Mouse (Mus musculus) kidney, embryonic 16.5 days (tissue): Measurements from ENCODE around the gene Bub1b. TPM values are rescaled to one million over a fixed set of nuclear protein-coding genes. Genes with fewer than 3 reads are reported as not detected.

Experiments
- ATAC-seq: fragments of 200-750 bp; cut with Nextera tagmentation; 2 replicates; pipeline ENCODE4 v1.8.0; 2017; ENCODE audit warnings: moderate TSS enrichment; ENCODE audit not compliant: low FRiP score, low TSS enrichment
- H3K27ac ChIP-seq: fragments of 300-500 bp; sonication (generic); 2 replicates; pipeline ENCODE4 v1.5.1; 2014; ENCODE audit warnings: low read length
- H3K27me3 ChIP-seq: fragments of 300-500 bp; sonication (generic); 2 replicates; pipeline ENCODE4 v1.6.1; 2014; ENCODE audit warnings: low read length, control low read depth, mixed read lengths; ENCODE audit not compliant: insufficient read depth
- H3K36me3 ChIP-seq: fragments of 300-500 bp; sonication (generic); 2 replicates; pipeline ENCODE4 v1.6.1; 2014; ENCODE audit warnings: low read length, control low read depth, mixed read lengths; ENCODE audit not compliant: insufficient read depth
- H3K4me1 ChIP-seq: fragments of 300-500 bp; sonication (generic); 2 replicates; pipeline ENCODE4 v1.6.1; 2014; ENCODE audit warnings: low read length, control low read depth, mixed read lengths; ENCODE audit not compliant: insufficient read depth
- H3K4me2 ChIP-seq: fragments of 300-500 bp; sonication (generic); replicated peaks from 2 replicates; pipeline ENCODE4 v1.6.1; 2014; ENCODE audit warnings: low read depth, low read length
- H3K4me3 ChIP-seq: fragments of 300-500 bp; sonication (generic); 2 replicates; pipeline ENCODE4 v1.5.1; 2014; ENCODE audit warnings: mild to moderate bottlenecking, low read length
- H3K9ac ChIP-seq: fragments of 300-500 bp; sonication (generic); replicated peaks from 2 replicates; pipeline ENCODE4 v1.6.1; 2014; ENCODE audit warnings: low read length
- H3K9me3 ChIP-seq: fragments of 300-500 bp; sonication (generic); 2 replicates; pipeline ENCODE4 v1.6.1; 2016; ENCODE audit warnings: low read length, control low read depth
- WGBS: fragments of 180-500 bp; shearing (Covaris S2); extraction: QIAGEN DNeasy Blood & Tissue Kit; methylation state at CpG from one replicate; pipeline ENCODE4 v1.1.7; 2014; 5-methylcytosine and 5-hydroxymethylcytosine counted together
- polyA plus RNA-seq: library from polyadenylated mRNA; unstranded; fragments of >200 nt; fragmentation: Nextera tagmentation; extraction: Ambion mirVana; gene quantifications from 2 replicates; pipeline ENCODE4 v1.2.1, GENCODE M21; 2015

Bub1b gene
- polyA plus RNA-seq, 1 experiment from 2014 or later = 102 TPM

- ATAC-seq = no peak
- H3K27me3 ChIP-seq = peaks cover 68% of the 10 kb centered on the region
Measured at GRCm38 (mm10) chr2:118673686-118674465, 75.9 kb downstream of the Bub1b start.

GRCm38 (mm10) chr2:118674500-118674899 lies 76.5 kb downstream of the Bub1b start:
- Histone ChIP-seq H3K9ac (no peak overlapping the region), H3K9me3 (no peaks in the 10 kb centered on the region), H3K36me3 (no peaks in the 10 kb centered on the region), H3K27me3 (peaks cover 70% of the 10 kb centered on the region), H3K4me2 (no peak overlapping the region), H3K4me3 (no peak overlapping the region), H3K4me1 (peaks cover 6% of the 10 kb centered on the region), H3K27ac (no peak overlapping the region)
- no peak for ATAC-seq
- 9% methylated on average over 7 of the region's 7 CpGs for WGBS

More at GRCm38 (mm10) chr2:118673686-118674465, 75.9 kb downstream of the Bub1b start:
- Histone ChIP-seq H3K9me3 (no peaks in the 10 kb centered on the region), H3K9ac (no peak overlapping the region), H3K36me3 (no peaks in the 10 kb centered on the region), H3K27ac (no peak overlapping the region), H3K4me3 (no peak overlapping the region), H3K4me2 (no peak overlapping the region), H3K4me1 (peaks cover 9% of the 10 kb centered on the region)
- 21% methylated on average over 15 of the region's 15 CpGs for WGBS

GRCm38 (mm10) chr2:118676839-118677741 lies 79.1 kb downstream of the Bub1b start:
- Histone ChIP-seq H3K27ac (no peak overlapping the region), H3K9ac (peak overlapping the region; percentile 66), H3K4me3 (peak overlapping the region; percentile 61), H3K4me1 (peaks cover 6% of the 10 kb centered on the region), H3K9me3 (no peaks in the 10 kb centered on the region), H3K4me2 (peak overlapping the region; percentile 94), H3K27me3 (peaks cover 76% of the 10 kb centered on the region), H3K36me3 (no peaks in the 10 kb centered on the region)
- WGBS = under 1% methylated on average over 84 of the region's 89 CpGs
- peak; percentile 68 for ATAC-seq

DNA sequence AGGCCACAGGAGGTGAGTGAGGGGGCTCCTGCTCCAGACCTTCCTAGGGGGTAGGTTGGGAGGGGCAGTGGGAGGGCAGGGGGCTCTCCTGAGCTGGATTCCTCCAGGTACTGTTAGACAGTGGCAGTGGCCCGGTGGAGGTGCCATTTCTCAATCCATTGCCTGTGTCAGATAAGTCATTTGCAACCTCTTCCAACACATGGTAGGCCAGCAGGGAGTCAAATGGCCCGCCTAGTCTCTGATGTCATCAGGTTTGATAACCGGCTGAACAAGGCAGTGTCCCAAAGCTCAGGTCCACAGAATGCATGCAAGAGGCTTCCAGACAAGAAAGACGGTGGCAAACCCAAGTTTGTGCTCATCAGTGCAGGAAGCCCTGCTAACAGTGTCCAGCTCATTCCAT lies 79.8 kb downstream of the Bub1b start:
- 17% methylated on average over 4 of the region's 4 CpGs for WGBS
- Histone ChIP-seq H3K36me3 (no peaks in the 10 kb centered on the region), H3K4me2 (peak overlapping the region; percentile 94), H3K27me3 (peaks cover 68% of the 10 kb centered on the region), H3K9me3 (no peaks in the 10 kb centered on the region), H3K9ac (no peak overlapping the region; the same call in 1 of the 2 replicates), H3K27ac (no peak overlapping the region), H3K4me1 (peaks cover 6% of the 10 kb centered on the region), H3K4me3 (peak overlapping the region; percentile 61)
- ATAC-seq = 0 out of 2 replicates have a peak, but pooled peaks have one; percentile 10

DNA sequence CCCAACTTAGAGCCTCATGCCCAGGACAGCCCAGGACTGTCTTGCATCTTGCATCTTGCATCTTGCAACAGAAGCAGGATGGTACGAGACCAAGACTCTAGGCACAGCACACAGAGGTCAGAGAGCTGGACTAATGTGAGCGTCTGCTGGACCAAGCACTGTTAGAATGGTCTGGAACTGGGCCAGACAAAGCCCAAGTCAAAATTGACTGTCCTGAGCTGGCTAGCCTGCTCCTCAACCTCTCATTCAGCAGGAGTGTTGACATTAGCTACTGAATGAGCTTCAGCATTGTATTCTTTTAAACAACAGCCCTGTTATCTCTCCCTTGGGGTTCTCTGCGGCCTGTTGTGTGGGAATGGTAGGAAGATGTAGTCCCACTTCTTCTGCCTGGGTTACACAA lies 81.6 kb downstream of the Bub1b start:
- Histone ChIP-seq H3K9me3 (no peaks in the 10 kb centered on the region), H3K4me3 (no peak overlapping the region), H3K4me1 (peaks cover 6% of the 10 kb centered on the region), H3K36me3 (no peaks in the 10 kb centered on the region), H3K9ac (no peak overlapping the region), H3K4me2 (no peak overlapping the region), H3K27ac (no peak overlapping the region), H3K27me3 (peaks cover 51% of the 10 kb centered on the region)
- no peak for ATAC-seq
- 73% methylated on average over 3 of the region's 3 CpGs for WGBS

DNA sequence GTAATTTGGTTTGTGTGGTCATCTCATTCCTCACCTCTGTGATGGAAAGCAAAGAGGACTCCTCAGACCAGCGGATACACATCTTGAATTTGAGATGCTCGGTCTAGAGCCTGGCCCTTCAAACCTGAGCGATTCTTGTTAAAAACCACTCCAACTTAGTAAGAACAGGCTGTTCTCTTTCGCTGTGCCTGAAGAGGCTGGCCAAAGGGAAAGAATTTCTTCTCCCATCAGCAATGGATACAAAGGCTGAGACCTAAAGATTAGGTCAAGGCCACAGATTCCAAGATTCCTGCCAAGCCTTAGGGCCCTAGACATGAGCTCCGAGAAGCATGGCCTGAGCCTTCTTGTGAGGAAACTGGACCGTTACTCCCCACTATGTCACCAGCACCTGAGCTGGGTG lies 82.9 kb downstream of the Bub1b start:
- WGBS = 87% methylated on average over 6 of the region's 6 CpGs
- H3K9ac ChIP-seq = no peak overlapping the region
- H3K27ac ChIP-seq = no peak overlapping the region
- H3K4me3 ChIP-seq = no peak overlapping the region
- H3K36me3 ChIP-seq = no peaks in the 10 kb centered on the region
- H3K4me1 ChIP-seq = peaks cover 6% of the 10 kb centered on the region
- peaks cover 39% of the 10 kb centered on the region for H3K27me3 ChIP-seq
- H3K4me2 ChIP-seq = no peak overlapping the region
- H3K9me3 ChIP-seq = no peaks in the 10 kb centered on the region
- no peak for ATAC-seq

- no peaks in the 10 kb centered on the region for H3K9me3 ChIP-seq
- H3K9ac ChIP-seq = no peak overlapping the region
- no peak overlapping the region for H3K4me2 ChIP-seq
- no peaks in the 10 kb centered on the region for H3K36me3 ChIP-seq
- ATAC-seq = no peak
- no peak overlapping the region for H3K27ac ChIP-seq
- no peak overlapping the region for H3K4me3 ChIP-seq
- whole genome bisulfite sequencing = 45% methylated on average over 8 of the region's 8 CpGs
- H3K27me3 ChIP-seq = peaks cover 21% of the 10 kb centered on the region
- no peaks in the 10 kb centered on the region for H3K4me1 ChIP-seq
Measured at GRCm38 (mm10) chr2:118682544-118683260, 84.7 kb downstream of the Bub1b start.

GRCm38 (mm10) chr2:118685088-118685487 lies 87.1 kb downstream of the Bub1b start:
- 65% methylated on average over 4 of the region's 4 CpGs for WGBS
- H3K27me3 ChIP-seq = peaks cover 7% of the 10 kb centered on the region; the same call in 1 of the 2 replicates
- no peak overlapping the region for H3K4me3 ChIP-seq
- no peak overlapping the region for H3K9ac ChIP-seq
- H3K4me2 ChIP-seq = no peak overlapping the region
- H3K27ac ChIP-seq = no peak overlapping the region
- no peaks in the 10 kb centered on the region for H3K9me3 ChIP-seq
- H3K36me3 ChIP-seq = no peaks in the 10 kb centered on the region
- no peak for ATAC-seq
- H3K4me1 ChIP-seq = no peaks in the 10 kb centered on the region

- H3K4me1 ChIP-seq = no peaks in the 10 kb centered on the region
- no peak for ATAC-seq
- WGBS = 64% methylated on average over 8 of the region's 8 CpGs
Measured at GRCm38 (mm10) chr2:118686693-118687092, 88.7 kb downstream of the Bub1b start.

More at GRCm38 (mm10) chr2:118686693-118687092, 88.7 kb downstream of the Bub1b start:
- H3K27ac ChIP-seq = no peak overlapping the region
- peaks cover 2% of the 10 kb centered on the region; the same call in 1 of the 2 replicates for H3K27me3 ChIP-seq
- H3K36me3 ChIP-seq = no peaks in the 10 kb centered on the region
- H3K4me2 ChIP-seq = no peak overlapping the region
- no peaks in the 10 kb centered on the region for H3K9me3 ChIP-seq
- H3K9ac ChIP-seq = no peak overlapping the region
- no peak overlapping the region for H3K4me3 ChIP-seq
